Mouse (Mus musculus): ENCODE results near the gene Zfp119b.

DNA sequence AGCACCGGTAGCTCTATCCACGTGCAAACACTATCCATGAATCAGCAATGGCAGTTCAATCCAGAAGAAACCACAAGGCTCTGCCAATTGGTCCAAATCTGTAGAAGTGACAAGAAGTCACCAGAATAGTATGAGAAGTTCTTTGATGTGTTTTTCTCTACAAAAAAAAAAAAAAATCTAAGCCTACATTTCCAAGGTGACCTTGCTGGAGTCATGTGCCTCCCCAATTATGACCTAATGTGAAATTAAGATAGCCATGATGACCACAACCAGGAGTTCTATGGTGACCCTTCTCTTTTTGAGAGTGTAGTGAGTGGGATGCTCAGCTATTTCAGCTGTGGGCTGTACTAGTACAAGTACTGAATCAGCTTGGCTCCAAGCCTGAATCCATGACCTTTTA, at the start of gene Zfp119b:
- no peak for TF ChIP-seq POLR2A (IDR thresholded peaks at IDR 0.05; ENCODE audit: insufficient read length, low read depth)
- no peak for TF ChIP-seq CEBPB (IDR thresholded peaks at IDR 0.05; ENCODE audit: insufficient read depth, poor library complexity, severe bottlenecking)
- TF ChIP-seq USF1 (IDR thresholded peaks at IDR 0.05; ENCODE audit: low read depth), result no peak
- TF ChIP-seq E2F4 (IDR thresholded peaks at IDR 0.05; ENCODE audit: insufficient read depth), result no peak
- no peak for TF ChIP-seq POLR2AphosphoS2 (IDR thresholded peaks at IDR 0.05; ENCODE audit: insufficient read length, low read depth)
- TF ChIP-seq MAX (IDR thresholded peaks at IDR 0.05; ENCODE audit: low read depth), result no peak
- no peak for TF ChIP-seq TCF12 (IDR thresholded peaks at IDR 0.05; ENCODE audit: insufficient read depth, poor library complexity, severe bottlenecking)
- TF ChIP-seq MYOG (IDR thresholded peaks at IDR 0.05; ENCODE audit: control insufficient read depth in 1 of 3, insufficient read depth in 1 of 3, insufficient read length in 2 of 3, low read depth in 2 of 3), result no peak
- TF ChIP-seq REST (IDR thresholded peaks at IDR 0.05; ENCODE audit: insufficient read depth, insufficient read length), result no peak
- TF ChIP-seq MYOD1 (IDR thresholded peaks at IDR 0.05; ENCODE audit: control insufficient read depth in 1 of 3, insufficient read length in 2 of 3, low read depth in 2 of 3), result no peak
- TF ChIP-seq SRF (IDR thresholded peaks at IDR 0.05; ENCODE audit: control insufficient read depth, insufficient read length, low read depth), result no peak
